ENCODE assay signal across 16 mouse cellular contexts in genomic region chr17:73148607-73149006, GRCm38 (mm10).
"Had no signal": no experiment of that assay in that cellular context is flagged by ENCODE, and none has a peak within 500 bp of the region (broad histone marks: within the 10 kb centered on the region; RNA-seq: fewer than 3 reads in every experiment).

No protein-coding gene starts in this region.

- H3K4me2 ChIP-seq: limb, embryonic 15.5 days; liver, embryonic 12.5 days; lung, embryonic 14.5 days; midbrain, embryonic 15.5 days; neural tube, embryonic 12.5 days had no signal

- H3K9me3 ChIP-seq: limb, embryonic 15.5 days; liver, embryonic 12.5 days; midbrain, embryonic 10.5 days; midbrain, embryonic 15.5 days; neural tube, embryonic 12.5 days had no signal

- H3K4me3 ChIP-seq: layer of hippocampus, adult 2 months; limb, embryonic 15.5 days; liver, embryonic 12.5 days; midbrain, embryonic 10.5 days; midbrain, embryonic 15.5 days; neural tube, embryonic 12.5 days had no signal

- ATAC-seq: hindbrain, postnatal 0 days; liver, embryonic 12.5 days; midbrain, embryonic 15.5 days had no signal

- DNase-seq: left cerebral cortex, postnatal 4 days; lung, embryonic 14.5 days; lung, postnatal 10 days; lung, postnatal 4 days; right cerebral cortex, postnatal 4 days; spleen, adult 18-20 months; thymus, adult 18-20 months; thymus, postnatal 14 days had no signal

- H3K27ac ChIP-seq: hindbrain, postnatal 0 days; kidney, postnatal 0 days; layer of hippocampus, adult 2 months; limb, embryonic 15.5 days; liver, embryonic 12.5 days; midbrain, embryonic 10.5 days; midbrain, embryonic 15.5 days; neural tube, embryonic 12.5 days had no signal

- H3K9ac ChIP-seq: limb, embryonic 15.5 days; liver, embryonic 12.5 days; lung, embryonic 14.5 days; midbrain, embryonic 15.5 days; neural tube, embryonic 12.5 days had no signal

- H3K27me3 ChIP-seq: limb, embryonic 15.5 days; liver, embryonic 12.5 days; midbrain, embryonic 15.5 days; neural tube, embryonic 12.5 days had no signal

- H3K36me3 ChIP-seq: limb, embryonic 15.5 days; liver, embryonic 12.5 days; midbrain, embryonic 10.5 days; midbrain, embryonic 15.5 days; neural tube, embryonic 12.5 days had no signal

- H3K4me1 ChIP-seq: limb, embryonic 15.5 days; liver, embryonic 12.5 days; midbrain, embryonic 10.5 days; midbrain, embryonic 15.5 days; neural tube, embryonic 12.5 days had no signal
